Mouse (Mus musculus): ENCODE data around the gene Trappc3l. TPM values are rescaled to one million over a fixed set of nuclear protein-coding genes. Genes with fewer than 3 reads are reported as not detected.
"Not testable (repeated sequence)": the region's sequence is repeated elsewhere in the genome, so short reads cannot be mapped to it uniquely, and the experiment has no call there.

The Trappc3l gene
- total RNA-seq (2021), result not detected

DNA sequence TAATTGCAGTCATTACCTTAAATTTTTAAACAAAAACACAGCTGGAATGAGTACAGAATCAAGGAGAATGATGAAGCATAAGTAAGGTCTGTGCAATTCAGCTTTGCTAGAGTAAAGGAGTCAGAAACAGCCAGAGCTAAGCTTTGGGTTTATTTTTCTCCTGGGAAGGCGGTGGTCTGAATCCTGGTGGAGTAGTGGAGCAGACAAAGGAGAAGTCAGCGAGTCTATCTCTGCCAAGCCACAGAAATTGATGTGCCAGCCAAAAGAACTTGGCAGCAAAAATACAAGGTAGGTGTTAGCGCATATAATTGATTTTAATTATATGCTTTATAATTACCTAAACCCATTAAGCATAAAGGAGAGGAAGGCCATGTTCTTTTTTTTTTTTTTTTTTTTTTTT lies at the start of gene Trappc3l:
Gene Trappc3l (plus strand): TSS at position 197 of the 400 bp plus-strand sequence.
- intact Hi-C loops (cut with DNase I), result loop anchor here (2.0 kb wide), 2 partner anchors 197 to 289 kb away; no protein-coding TSS in a partner anchor
- no peak for DNase-seq

DNA sequence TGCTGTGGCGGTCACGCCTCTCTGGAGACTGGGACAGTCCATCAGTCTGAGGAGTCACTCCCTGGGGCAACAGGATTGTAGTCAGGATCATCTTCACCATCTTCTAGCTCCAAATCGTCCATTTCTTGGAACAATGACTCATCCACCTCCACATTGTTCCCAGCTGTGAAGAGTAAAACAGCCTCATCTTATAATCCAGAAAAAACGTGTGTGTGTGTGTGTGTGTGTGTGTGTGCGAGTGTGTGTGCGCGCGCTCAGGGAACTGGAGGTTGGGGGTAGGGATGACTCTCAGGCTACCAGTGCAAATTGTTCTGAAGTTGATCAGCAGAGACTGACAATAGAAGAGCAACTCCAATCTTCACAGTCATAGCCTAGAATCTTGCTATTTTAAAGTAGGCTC lies 40.7 kb upstream of the Trappc3l start:
- intact Hi-C loops (cut with DNase I); DNase-seq: not testable (repeated sequence)

DNA sequence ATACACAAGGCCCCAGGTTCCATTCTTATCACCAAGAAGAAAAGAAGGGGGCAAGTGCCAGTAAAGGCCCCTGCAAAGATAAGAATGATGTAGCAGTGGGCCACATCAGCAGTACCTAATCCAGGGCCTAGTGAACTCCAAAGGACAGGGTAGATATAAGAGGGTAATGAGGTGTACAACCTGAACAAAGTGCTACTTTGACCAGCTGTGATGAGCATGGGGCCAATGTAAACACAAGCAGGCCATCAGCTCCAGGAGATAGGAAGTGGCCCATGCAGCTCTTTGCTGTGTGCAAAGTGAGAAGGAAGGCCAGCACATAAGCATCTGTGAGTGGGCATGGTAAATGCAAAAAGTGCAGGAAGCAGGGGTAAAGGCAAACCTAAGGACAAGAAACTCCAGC lies 39.0 kb upstream of the Trappc3l start:
- no peak for DNase-seq
- intact Hi-C loops (cut with DNase I), result no loop called here

DNA sequence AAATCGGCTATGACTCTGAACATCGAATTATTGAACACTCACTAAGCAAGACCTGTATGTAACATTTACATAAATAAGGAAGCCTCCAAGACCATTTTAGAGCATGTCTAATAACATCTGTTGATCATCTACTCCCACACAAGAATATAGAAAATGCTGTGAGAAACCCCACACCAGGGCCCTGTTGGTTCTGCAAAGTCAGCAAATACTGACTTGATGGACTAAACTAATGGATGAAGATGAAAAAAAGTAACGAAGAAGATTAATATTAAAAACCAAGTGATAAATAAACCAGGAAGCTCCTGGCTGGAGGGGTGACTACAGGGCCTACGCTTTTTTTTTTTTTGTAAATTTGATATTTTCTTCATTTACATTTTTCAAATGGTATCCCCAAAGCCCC lies 24.8 kb upstream of the Trappc3l start:
- intact Hi-C loops (cut with DNase I), result loop anchor here (10.0 kb wide), 1 partner anchor 402 kb away; the partner anchor contains the start of gene Nt5dc1
- DNase-seq, result no peak

DNA sequence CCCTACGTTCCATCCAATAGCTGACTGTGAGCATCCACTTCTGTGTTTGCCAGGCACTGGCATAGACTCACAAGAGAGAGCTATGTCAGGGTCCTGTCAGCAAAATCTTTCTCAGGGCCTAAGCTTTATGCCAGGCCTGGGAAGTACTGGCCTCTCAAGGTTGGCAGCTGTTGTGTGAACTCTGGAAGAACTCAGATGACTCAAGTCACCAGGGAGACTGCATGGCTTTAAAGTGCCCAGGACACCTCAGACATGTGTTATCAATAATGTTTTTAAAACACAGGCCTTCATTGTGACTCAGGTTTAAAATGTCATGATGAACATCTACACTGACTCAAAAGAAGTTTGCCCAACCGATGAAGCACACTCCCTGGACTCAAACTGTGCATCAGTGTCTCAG lies 24.2 kb upstream of the Trappc3l start:
- no peak for DNase-seq
- intact Hi-C loops (cut with DNase I), result loop anchor here (10.0 kb wide), 1 partner anchor 402 kb away; the partner anchor contains the start of gene Nt5dc1

DNA sequence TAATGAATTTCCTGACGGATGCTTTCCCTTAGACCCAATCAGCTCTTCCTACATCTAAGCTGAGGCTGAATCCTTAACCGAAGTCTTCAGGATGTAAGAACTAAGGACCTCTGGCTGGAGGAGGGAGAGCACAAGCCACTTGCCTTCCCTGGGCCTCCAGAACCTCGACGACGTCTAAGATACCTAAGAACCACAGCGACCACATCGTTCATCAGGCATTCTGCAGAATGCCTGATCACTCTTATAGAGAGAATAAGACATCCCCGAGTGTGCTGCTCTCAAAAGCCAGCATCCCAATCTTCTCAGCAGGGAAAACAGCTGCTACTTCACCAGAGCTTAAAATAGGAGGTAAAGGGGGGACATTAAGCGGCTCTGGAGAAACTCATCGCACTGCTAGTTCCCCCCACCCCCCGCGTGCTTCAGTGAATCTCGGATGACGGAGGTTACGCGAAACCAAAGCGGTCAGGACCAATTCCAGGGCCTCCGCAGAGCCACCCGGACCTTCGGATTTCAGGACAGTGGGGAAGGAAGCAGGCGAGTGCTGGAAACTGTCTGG lies 18.6 kb upstream of the Trappc3l start:
- no peak for DNase-seq
- intact Hi-C loops (cut with DNase I), result loop anchor here (5.0 to 10.0 kb wide), 2 partner anchors 263 to 396 kb away; partner anchors contain the start of genes Nt5dc1 and Tspyl1

DNA sequence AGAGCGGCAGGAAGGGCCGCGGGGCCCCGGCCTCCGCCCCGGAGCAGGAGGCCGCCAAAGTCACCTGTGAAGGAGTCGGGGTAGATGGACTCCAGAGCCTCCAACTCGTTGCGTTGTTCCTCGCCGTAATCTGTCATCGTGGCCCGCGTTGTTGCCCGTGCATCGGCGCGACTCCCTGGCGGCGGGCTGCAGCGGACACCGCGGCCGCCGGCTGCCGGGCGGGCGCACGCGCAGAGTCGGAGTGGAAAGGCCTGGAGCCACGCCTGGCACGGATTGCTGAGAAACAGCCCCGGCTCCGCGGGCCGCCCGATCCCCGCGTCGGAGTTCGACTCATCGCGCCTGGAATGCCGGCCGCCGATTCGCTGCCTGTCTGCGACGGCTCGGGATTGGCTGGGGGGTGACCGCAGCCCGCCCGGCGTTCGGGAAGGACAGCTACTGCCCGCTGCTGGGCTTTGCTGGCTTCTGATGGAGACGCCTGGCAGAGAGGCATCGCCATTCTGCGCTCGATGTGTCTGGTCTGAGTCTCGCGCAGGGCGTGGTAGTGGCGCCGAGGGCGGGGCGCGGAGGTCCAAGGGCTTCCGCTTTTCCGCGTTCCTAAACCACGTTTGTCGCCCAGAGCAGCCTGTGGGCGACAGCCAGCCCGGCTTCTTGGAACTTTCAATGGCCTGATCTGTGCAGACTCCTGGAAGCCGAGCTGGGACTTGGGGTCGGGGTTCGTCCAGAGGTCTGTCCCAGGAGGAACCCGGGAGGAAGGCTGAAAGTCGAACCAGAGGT lies 17.9 kb upstream of the Trappc3l start, which contains the start of gene Rwdd1:
Gene Rwdd1 (minus strand): TSS at position 323 of the 774 bp plus-strand sequence.
- DNase-seq, result peak; percentile 98 to 99
- intact Hi-C loops (cut with DNase I), result loop anchor here (5.0 to 10.0 kb wide), 2 partner anchors 263 to 395 kb away; partner anchors contain the start of genes Nt5dc1 and Tspyl1

DNA sequence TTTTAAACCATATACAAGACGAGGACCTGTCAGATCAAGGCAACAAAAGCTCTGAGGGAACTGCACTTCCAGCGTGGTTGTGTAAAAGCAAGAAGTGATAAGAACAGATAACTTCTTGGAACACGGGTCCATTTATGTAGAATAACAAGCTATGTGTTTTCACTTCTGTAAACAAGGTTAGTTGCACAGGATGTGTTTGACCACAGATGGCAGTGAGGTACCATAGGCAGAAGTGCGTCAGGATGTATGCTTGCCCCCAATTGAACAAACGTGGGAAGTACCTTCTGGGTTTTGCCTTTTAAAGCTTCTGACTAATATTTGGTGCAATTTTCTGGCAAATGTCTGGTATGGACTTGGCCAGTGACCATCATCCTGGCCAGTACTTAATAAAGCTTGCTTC lies 7.1 kb upstream of the Trappc3l start:
- intact Hi-C loops (cut with DNase I), result no loop called here
- no peak for DNase-seq

DNA sequence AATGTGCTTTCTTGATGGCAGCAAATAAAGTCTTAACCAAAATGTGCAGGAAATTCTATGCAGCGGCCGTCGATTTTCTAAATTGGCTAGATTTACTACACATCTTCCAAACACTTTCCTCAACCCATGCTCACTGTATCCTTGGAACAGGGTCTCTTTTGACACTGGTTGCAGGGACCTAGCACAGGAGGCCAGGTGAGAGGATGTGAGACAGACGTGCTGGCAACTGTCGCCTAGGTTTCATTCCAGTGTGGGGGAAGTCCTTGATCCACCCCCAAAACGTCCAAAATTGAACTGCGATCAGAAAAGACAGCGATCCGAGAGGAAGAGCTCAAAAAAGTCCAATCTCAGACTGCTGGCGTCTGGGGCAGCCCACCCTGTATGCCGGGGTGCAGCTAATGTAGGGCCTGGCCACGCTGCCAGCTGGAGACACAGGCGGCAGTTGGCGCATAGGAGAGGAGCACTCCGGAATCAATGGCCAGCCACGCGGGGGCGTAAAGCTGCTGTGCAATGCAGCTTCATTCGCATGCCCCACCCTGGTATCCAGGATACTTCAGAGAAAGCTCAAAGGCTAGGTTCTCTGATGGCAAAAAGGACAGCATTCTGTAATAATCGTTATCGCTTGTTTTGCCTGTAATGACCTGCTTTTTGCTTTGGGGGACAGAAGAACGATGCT lies 3.6 kb upstream of the Trappc3l start:
- DNase-seq, result peak; percentile 81 to 82
- intact Hi-C loops (cut with DNase I), result loop anchor here (2.0 kb wide), 1 partner anchor 247 kb away; no protein-coding TSS in a partner anchor

DNA sequence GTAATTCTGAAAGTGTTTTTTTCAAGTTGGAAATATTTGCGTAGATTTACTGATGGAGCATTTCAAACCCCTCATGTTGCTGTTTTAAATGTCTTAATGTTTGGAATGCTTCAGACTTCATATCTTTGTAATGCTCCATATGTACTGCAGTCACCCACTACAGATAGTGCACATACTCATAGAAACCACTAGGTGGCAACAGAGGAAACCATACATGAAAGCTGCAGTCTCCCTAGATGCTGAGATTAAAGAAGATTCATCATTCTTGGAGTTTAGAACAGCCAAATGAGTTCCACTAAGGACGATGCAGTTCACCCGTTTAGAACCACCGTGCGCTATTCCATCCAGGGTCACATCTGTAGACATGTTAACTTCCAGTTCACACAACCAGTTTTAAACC lies 810 bp upstream of the Trappc3l start:
- intact Hi-C loops (cut with DNase I), result loop anchor here (1.0 to 2.0 kb wide), 3 partner anchors 60 to 290 kb away; partner anchors contain the start of gene Calhm5
- peak; percentile 5 to 24 for DNase-seq

DNA sequence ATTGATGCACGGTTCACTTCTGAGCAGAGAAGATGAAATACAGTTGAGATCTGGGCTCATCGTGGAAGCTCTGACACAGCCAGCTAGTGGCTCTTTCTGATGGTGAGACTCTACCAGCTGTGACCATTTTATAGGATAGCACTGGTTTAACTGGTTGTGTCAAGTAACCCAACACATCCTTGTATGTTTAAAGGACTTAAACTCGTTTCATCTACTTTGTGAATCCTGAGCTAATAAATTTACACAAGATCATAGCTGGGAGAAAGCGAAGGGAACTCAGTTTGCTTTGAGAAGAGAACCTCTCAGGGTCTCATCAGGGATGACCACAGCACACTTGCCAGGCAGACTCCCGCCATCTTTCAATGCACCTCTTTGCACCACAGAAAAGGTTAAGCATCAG lies 6.8 kb downstream of the Trappc3l start, which contains the start of gene Calhm4:
Gene Calhm4 (minus strand): TSS at position 101 of the 400 bp plus-strand sequence.
- no peak for DNase-seq
- intact Hi-C loops (cut with DNase I), result no loop called here

DNA sequence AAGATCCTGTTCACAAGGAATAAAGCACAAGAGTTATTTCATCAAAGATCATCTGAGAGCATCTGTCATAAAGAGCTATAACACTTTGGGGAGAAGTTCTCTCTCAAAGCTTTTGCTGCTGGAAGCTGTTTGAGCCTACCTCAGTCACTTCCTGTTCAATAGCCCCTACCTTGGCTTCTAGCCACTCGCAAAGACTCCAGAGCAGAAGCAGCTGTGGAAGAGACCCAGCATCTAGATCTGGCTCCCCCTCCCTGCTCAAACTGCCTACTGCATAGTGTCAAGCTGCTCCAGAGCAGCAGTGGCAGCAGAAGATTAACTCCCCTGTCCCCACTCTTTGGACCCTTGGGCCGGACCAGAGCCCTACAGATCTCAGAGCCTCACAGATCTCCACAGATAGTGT lies 16.6 kb downstream of the Trappc3l start:
- intact Hi-C loops (cut with DNase I), result no loop called here
- no peak for DNase-seq

DNA sequence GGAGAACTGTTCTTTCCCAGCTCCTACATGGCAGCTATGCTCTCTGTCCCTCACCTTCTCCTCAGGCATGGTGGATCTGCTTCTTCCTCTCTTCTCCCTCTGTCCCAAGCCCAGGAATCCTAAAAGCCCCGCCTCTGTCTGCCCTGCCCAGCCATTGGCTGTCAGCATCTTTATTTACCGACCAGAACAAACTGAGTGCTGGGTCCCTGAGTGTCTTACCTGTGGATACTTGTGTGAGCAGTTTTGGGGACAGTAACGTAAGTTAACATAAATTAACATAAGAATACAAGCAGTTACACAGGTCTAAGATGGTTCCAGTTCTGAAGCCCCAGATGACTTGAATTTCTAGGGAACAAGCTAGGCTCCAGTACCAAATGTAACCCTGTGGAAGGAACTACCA lies 29.2 kb downstream of the Trappc3l start:
- intact Hi-C loops (cut with DNase I), result no loop called here

DNA sequence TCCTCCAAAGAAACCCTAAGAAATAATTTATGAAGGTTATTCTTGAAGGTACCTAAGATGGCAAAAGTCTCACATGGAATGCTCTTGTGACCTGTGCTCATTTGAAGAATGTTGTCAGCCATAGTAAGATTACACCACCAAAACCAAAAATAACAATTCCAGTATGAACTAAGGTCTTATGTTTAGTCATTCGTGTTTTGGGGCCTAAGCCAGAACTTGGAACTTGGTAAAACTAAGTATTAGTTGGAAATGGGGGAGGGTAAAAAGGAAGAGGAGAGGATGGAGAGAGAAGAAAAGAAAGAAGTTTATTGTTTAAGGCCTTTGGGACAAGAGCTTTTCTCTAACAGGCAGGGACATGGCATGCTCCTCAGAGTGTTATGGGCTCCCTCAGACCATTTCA lies 32.2 kb downstream of the Trappc3l start:
- intact Hi-C loops (cut with DNase I), result no loop called here
- DNase-seq, result no peak

More for the DNA sequence above, 29.2 kb downstream of the Trappc3l start:
- DNase-seq, result no peak

DNA sequence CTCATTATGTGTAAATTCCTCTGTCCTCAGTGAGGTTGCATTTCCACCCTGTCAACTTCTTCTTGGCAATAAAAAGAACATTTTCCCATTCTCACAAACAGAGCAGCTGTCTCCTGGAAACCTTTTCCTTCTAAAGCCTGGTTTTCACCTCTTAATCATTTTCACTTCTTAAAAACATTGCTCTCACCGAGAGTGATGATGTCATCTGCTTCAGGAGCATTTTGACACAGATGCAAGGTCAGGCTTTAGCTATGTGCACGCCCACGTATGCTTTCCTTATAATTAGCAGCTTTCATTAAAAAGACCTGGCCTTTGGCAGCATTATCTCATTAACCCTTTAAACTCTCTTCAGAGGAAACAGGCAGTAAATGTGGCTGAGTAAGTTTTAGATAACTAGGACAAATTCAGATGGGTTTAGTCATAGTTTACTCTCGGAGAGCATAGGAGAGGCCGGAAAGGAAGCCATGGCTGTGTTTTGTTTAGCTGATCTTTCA lies 33.6 kb downstream of the Trappc3l start:
- DNase-seq, result peak in 1 of 2 experiments; percentile 5
- intact Hi-C loops (cut with DNase I), result no loop called here

DNA sequence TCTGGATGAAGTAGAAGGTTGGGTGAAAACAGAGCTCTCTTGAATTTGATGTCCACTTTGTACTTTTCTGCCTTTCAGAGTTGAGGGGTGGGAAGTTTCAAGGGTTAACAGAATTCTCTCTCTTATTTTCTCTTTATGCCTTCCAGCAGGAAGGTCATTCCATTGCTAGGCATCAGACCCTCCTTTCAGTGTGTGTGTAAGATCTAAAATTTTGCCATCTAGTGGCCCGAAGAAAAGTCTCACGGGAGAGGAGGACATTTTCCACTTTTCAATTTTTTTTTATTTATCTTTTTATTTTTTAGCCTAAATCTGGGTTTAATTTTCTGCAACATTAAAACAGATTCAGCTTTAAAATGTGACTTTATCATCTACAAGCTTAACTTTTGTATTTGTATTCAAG lies 34.3 kb downstream of the Trappc3l start:
- intact Hi-C loops (cut with DNase I), result no loop called here
- DNase-seq, result no peak

DNA sequence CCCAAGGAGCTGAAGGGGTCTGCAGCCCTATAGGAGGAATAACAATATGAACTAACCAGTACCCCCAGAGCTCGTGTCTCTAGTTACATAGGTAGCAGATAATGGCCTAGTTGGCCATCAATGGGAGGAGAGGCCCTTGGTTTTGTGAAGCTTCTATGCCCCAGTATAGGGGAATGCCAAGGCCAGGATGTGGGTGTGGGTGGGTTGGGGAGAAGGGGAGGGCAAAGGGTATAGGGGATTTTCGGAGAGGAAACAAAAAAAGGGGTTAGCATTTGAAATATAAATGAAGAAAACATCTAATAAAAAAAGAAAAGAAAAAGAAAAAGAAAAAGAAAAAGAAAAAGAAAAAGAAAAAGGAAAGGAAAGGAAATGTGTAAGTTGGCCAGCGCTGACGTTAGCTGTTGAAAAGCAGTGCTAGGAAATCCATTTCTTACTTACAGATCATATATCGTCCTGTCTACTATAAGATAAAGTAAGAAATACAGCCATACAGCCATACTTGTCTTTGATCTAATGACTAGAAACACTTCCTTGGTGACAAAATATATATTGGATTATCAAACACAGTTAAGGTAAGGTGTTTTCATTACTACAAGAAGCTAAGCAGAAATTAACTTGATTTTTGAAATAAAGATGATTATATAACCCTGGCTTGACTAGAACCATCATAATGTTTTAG lies 37.3 kb downstream of the Trappc3l start:
- intact Hi-C loops (cut with DNase I), result no loop called here
- DNase-seq, result no peak

DNA sequence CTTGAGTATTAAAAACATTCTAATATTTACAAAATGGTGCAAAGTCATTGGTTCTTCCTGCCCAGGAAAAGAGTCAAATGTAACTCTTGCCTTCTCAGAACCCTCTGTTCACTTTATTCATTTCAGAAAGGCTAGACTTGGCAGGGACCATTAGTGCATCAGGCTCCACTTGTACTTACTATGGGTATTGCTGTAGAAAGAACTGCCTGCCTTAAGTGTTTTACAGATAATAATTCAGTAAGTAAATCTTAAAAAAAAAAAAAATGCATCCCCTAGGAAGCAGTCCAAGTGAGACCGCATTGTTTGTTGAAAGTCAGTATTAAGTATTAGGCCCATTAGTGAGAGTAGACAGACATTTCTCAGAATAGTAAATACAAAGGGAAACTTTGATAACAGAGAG lies 49.1 kb downstream of the Trappc3l start:
- no peak for DNase-seq
- intact Hi-C loops (cut with DNase I), result no loop called here

DNA sequence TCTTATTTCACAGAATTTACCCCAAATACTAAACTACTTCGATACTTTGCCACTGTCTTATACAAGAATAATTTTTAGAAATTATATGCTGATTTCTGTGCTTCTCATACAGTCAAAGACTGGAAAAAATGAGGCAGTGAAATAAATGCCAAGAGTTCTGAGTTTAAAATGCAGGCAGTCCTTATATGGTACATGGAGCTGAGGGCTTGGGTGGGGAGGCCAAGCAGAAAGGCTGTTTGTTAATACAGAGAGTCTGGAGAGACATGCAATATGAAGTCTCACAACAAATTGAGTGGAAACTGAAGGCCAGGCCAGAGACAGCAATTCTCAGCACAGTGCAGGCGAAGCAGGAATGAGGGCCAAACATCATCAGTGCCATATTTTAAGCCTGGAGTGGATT lies 51.1 kb downstream of the Trappc3l start:
- DNase-seq, result no peak
- intact Hi-C loops (cut with DNase I), result no loop called here

DNA sequence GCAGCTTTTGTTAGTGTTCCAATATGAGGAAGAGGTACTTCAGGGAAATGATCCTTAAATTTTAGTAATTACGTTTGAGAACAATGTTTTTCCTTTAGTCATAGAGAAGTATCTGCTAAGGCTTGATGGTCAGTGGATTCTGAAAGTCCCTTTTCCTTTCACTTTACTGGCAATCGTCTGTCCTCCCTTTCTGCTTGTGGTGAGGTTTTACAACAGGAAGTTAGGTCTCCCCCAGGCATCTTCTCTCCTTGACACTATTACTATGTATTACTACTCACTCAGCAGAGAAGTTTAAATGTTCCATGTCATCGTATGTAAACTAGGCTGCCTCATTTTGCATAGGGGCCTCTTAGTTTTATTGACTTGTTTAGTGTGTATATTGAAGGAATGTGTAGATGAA lies 52.1 kb downstream of the Trappc3l start:
- intact Hi-C loops (cut with DNase I), result no loop called here

More for the DNA sequence above, 52.1 kb downstream of the Trappc3l start:
- no peak for DNase-seq

Measured in heart, postnatal 10 days (tissue).